Mouse (Mus musculus) brain, embryonic 14.5 days (tissue): ENCODE measurements around the gene Metap1d. TPM values are rescaled to one million over a fixed set of nuclear protein-coding genes. Genes with fewer than 3 reads are reported as not detected.

Experiments
- DNase-seq: peaks from one replicate; pipeline ENCODE4 v3.0.0-alpha.2; 2011; ENCODE audit warnings: low read depth
- CTCF ChIP-seq: fragments of 200-500 bp; IDR thresholded peaks from 2 replicates; pipeline ENCODE4 v1.5.1; 2012; ENCODE audit warnings: inconsistent platforms, mild to moderate bottlenecking, moderate library complexity, borderline replicate concordance; ENCODE audit not compliant: insufficient read depth, insufficient read length; ENCODE audit errors: extremely low read depth
- POLR2A ChIP-seq: fragments of 200-500 bp; IDR thresholded peaks from 2 replicates; pipeline ENCODE4 v1.6.1; 2012; ENCODE audit warnings: mild to moderate bottlenecking, inconsistent platforms, borderline replicate concordance; ENCODE audit not compliant: poor library complexity, insufficient read depth, insufficient read length, severe bottlenecking; ENCODE audit errors: extremely low read depth
- polyA plus RNA-seq: library from polyadenylated mRNA; depleted of rRNA; stranded (reverse); fragments of >200 nt; gene quantifications from 2 replicates; pipeline ENCODE4 v1.2.3, GENCODE M21; 2012

Gene Metap1d
- polyA plus RNA-seq, 1 experiment: 42.5 TPM

DNA sequence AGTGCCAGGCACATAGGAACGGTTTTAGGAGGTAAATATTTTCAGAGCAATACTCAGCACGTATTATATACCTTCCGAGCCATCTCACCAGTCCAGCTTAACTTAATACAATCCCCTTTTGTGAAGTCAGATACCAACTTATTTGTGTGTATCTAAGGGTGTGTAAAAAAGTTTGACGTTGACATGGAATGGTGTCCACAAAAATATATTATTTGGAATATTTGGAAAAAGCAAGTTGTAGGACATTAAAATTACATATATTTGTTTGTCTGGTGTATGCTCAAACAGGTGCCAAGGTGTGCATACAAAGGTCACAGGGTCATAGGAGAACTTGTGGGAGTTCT is 813 bp downstream of the Metap1d start:
- DNase-seq: no peak

DNA sequence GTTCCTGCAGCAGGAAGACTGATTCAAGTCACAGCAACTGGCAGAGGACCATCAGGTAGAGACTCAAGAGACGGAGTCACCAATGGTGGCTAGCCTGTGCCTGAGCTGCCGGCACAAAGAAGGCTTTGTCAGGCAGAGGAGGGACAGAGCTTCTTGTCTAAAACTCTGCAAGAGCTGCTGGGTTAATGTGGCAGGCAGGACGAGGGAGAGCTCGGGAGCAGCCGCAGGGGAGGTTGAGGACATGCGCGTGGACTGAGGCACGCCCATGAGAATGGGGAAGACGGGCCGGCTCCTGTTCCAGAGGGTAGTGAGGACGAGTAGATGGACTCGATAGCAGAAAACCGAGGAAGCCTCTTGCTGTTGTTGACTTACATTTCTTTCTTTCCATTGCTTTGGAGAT is 5.5 kb downstream of the Metap1d start:
- DNase-seq: peak; percentile 13
- TF ChIP-seq CTCF (no peak), POLR2A (no peak)

More for the DNA sequence above, 813 bp downstream of the Metap1d start:
- TF ChIP-seq POLR2A: no peak
- TF ChIP-seq CTCF: no peak

DNA sequence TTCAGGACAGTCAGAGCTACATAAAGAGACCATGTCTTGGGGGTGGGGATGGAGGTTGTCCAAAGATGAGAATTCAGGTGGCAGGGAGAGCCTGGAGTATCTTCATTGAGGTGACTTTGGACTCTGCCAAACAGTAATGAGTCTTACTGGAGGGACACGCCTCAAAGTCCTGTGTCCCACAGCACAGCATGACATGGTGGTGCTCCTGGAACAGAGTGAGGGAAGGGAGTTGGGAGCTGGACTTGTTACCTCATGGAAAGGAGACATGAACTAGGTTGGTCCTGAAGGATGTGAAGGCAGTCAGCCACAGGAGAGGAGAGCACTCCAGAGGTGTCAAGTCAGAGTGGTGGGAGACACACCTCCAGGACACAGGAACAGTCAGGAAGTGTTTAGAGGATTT is 6.6 kb downstream of the Metap1d start:
- no peak for TF ChIP-seq CTCF
- TF ChIP-seq POLR2A: no peak
- DNase-seq: no peak

DNA sequence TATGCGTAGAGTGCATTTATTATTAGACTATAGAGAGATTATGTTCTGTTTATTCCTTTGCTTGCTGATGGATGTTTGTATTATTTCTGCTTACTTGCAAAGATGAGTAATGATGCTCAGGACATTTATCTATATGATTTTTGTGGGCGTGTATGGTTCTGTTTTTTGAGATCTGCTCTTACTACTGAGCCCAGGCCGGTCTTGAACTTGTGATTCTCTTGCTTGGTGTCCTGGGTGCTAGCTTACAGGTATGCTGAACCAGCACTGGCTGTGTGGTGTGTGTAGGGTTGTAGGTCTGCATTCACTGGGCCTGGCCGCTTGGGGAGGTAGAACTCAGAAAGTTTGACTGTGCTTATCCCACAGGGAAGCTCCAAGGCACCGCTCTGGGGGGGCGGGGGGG is 8.1 kb downstream of the Metap1d start:
- DNase-seq: no peak
- no peak for TF ChIP-seq POLR2A
- TF ChIP-seq CTCF: no peak

DNA sequence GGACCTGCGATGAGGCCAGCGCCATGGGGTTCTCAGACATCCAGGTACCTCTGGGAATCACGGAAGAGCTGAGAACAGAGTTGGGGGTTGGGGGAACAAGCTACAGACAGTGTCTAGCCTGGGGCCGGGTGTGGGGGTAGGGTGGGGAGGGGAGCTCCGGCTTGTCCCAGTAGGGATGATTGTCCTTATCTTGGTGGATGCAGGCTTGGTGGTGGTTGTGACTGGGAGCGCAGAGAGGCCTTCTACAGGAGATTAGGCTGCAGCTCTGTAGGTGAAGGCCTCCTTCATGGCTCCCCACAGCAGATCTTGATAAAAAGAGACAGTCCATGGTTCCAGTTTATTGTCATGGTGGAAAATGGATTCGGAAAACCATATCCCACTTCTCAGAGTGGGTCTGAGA is 8.5 kb downstream of the Metap1d start:
- TF ChIP-seq POLR2A (no peak), CTCF (no peak)
- DNase-seq: no peak

DNA sequence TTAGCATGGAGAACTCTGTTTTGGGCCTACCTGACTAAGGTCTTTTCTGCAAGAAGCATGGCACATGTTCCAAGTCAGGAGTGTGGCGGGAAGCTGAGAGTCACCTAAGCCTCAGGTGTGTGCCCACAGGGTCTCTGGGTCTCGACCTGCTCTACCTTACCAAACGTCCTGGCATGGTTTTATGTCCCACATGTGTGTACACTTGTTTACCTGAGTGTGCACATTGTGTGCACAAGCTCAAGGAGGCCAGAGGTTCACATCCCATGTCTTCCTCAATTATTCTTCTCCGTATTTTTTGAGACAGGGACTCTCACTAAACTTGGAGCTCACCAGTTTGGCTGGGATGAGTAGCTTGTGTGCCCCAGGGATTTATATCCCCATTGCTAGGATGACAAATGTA is 9.0 kb downstream of the Metap1d start:
- TF ChIP-seq POLR2A: no peak
- no peak for TF ChIP-seq CTCF

DNA sequence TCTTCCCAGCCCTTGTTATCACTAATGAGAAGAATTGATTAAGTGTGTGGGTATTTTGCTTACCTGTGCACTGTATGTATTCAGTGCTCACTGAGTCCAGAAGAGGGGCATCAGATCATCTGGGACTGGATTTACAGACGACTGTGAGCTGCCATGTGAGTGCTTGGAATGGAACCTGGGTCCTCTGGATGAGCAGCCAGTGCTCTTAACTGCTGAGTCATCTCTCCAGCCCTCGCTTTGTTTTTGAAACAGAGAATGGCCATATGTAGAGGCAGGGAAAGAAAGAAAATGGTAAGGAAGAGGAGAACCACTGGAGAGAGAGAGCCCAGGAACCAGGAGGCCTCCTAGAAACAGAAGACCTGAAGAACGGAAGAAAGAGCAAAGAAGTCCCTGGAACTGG is 9.5 kb downstream of the Metap1d start:
- DNase-seq: no peak
- TF ChIP-seq CTCF: no peak
- no peak for TF ChIP-seq POLR2A

More for the DNA sequence above, 9.0 kb downstream of the Metap1d start:
- DNase-seq: no peak

DNA sequence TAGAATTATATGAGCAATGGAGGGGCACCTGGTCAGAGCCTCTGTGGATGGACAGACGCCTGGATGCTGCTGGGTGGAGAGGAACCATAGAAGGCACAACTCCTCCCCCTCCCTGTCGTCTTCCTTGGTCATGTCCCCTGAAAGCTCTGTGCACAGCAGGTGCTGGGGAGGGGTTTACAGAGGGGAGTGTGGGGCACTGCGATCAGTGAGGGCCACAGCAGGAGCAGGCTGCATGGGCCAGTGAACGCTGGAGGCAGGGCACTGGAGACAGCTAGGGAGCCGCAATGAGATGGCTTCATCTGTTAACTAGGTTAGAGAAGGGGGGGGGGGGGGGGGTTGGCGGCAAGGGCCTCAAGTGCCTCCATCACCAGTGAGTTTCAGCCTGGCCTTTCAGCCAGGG is 13.0 kb downstream of the Metap1d start:
- TF ChIP-seq POLR2A: no peak
- no peak for TF ChIP-seq CTCF
- DNase-seq: no peak

DNA sequence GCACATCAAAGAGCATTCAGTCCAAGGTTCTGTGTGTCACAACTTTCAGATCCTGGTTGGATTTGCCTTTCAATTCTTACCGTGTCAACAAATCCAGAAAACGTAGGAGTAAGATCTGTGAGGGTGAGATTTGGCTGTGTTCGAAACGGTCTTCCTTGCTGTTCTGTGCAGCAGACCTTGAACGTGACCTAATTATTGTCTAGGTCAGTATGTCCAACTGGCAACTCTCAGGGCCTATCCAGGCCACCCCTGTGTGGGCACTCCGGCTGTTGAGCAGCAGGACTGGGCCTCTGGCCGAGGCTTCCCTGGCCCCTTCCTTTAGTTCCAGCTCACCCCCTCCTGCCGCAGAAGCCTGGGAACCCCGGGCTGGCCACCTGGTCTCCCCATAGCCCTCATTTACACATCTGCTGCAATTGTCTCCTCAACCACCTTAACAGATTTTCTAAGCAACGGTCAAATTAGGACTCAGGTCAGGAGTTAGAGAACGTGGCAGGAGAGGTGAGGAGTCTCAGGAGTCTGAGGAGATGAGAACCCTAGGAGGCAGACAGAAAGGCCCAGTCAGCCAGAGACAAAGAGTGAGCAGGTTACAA is 13.9 kb downstream of the Metap1d start:
- DNase-seq: no peak
- TF ChIP-seq CTCF (no peak), POLR2A (no peak)

DNA sequence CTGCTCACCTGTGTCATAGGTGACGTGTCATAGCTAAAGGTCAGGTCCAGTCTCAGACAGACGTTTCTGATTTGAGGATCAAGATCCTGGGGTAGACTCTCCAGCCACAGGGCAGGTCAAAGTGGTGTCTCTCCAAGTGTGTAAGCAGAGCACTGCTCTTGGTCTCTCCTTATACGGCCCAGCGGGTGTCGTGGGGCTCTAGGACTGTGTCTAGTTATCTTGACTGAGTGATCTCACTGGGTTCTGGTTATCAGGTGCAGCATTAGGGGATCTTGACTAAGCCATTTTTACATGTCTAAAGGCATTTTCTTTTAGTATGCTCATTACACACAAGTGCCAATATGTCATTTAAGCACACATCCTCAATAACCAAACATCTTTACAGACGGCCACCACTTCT is 18.0 kb downstream of the Metap1d start:
- DNase-seq: no peak
- TF ChIP-seq POLR2A: no peak
- no peak for TF ChIP-seq CTCF

DNA sequence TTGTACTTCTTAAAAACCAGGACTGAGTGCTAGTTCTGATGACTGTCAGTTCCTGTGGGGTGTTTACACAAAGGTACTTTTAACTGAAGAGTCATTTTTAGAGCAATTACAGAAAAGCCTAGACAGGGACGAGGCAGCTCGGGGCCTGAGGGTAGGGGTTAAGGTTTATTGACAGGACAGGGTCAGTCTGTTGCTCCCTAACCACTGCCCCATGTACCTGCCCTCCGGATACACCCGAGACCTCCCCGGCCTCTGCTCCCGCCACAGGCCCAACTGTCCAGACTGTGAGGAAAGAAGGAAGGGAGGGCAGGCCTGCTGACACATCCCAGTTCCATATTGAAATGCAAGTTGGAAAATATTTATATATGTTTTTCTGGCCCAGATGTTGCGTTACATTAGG is 20.8 kb downstream of the Metap1d start:
- TF ChIP-seq POLR2A (no peak), CTCF (no peak)
- no peak for DNase-seq

DNA sequence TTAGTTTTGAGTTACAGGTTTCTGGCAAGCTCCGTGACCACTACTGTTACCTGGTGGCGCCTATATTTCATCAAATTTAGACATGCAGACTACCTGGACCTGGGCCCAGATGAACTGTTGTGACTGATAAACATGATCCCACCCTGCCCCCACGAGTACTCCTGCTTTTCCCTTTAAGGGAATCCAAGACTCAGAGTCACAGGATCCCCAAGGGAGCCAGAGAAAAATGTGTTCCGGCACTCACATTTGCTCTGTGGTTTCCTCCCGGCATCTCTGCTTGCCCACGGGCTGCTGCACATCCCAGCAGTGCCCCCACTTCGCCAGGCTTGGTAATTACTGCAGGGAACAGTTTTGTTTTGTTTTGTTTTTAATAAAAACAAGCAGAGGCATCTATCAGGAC is 21.3 kb downstream of the Metap1d start:
- TF ChIP-seq POLR2A: no peak
- TF ChIP-seq CTCF: no peak
- no peak for DNase-seq

DNA sequence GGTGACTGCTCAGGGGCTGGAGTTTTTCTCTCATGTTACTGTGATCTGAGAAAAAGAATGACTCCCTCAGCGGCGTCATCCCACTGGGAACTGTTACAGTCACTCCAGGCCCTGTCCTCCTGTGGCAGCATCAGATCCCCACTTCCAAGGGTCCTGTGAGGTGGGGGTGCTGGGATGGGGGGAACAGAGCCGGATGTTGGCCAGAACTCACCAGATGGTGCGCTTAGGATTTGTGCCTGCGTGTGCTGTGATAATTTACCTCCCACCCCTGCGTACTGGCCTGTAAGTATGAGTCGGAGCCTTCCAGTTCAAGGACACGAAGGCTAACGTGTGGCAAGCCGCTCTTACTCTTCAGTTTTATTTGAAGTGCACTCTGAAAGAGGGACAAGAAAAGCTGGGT is 22.2 kb downstream of the Metap1d start:
- DNase-seq: no peak
- TF ChIP-seq POLR2A (no peak), CTCF (no peak)

DNA sequence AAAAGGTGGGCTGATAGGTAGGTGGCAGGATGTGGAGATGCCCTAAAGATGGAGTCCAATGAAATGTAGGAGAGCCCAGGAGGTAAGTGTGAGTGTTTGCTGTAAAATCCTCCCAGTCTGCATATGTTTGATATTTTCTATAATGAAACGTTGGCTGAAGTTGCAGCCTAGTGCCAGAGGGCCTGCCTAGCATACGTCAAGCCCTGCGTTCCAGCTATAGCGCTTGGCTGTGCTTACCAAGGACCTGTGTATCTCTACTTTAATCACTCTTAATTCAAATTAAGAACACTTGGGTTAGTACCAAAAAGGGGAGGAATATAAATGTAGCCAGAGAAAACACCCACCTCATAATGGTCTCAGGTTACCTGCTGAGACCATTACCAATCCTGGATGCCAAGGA is 22.7 kb downstream of the Metap1d start:
- no peak for DNase-seq
- TF ChIP-seq POLR2A (no peak), CTCF (no peak)

DNA sequence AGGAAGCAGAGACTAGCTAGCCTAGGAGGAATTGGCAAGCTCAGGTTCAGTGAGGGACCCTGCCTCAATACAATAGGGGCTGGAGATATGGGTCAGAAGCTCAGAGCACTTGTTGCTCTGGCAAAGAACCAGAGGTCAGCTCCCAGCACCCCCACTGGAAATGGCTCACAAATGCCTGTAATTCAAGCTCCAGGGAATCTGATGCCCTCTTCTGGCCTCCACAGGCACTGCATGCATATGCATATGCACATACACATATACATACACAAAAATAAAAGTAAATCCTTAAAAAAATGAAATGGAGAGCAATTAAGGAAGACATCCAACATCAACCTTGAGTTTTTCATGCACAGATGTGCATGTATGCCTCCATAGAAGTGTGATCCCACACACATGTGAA is 24.7 kb downstream of the Metap1d start:
- TF ChIP-seq CTCF (no peak), POLR2A (no peak)
- no peak for DNase-seq
